Mouse (Mus musculus): ENCODE measurements around the gene Dnajc10.

Gene Dnajc10

GRCm38 (mm10) chr2:80340537-80340936 is 25.3 kb downstream of the Dnajc10 start:
- no peak for DNase-seq (ENCODE audit: extremely low spot score)

DNA sequence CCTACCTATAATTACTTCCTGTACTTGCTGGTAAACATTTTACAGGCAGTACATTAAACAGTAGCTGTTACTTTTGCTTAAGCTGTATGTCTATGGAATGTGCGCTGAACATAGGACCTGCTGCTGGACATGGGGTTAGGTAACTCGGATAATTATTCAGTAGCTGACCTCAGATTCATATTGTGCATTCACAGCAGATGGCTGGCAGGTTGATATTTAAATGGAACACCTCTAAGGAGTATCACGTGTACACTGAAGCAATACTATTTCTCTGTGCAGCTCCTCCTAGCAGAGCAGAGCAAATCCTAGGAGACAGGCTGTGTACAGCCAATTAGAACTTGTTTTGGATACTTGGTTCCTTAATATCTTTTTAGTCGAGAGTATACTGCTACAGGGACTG is 39.3 kb downstream of the Dnajc10 start:
- no peak for DNase-seq (ENCODE audit: extremely low spot score)

DNA sequence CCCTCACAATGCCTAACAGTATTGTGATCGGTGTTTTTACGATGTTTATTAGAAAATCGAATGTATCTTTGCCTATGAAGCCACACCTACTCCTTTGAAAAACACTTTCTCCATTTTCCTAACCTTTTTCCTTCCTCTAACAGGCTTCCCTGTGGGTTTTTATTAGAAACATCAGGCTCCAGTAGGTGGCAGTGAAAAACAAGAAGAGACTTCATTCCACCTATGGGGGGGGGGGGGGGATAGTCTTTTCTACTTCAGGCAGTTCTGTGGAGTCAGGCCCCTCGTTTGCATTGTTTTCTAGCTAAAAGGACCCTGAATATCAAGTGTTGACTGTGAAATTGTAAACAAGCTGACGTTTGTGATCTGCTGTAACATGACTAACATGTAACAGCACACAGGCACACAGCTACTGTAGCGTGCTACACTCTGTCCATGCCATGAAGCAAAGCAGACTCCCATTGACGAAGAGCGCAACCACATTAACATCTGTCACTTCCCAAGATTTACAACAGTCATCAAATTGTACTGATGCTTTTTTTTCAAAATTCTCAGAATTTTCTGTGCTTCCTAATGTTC is 41.5 kb downstream of the Dnajc10 start:
- DNase-seq (ENCODE audit: extremely low spot score): peak; percentile 46

DNA sequence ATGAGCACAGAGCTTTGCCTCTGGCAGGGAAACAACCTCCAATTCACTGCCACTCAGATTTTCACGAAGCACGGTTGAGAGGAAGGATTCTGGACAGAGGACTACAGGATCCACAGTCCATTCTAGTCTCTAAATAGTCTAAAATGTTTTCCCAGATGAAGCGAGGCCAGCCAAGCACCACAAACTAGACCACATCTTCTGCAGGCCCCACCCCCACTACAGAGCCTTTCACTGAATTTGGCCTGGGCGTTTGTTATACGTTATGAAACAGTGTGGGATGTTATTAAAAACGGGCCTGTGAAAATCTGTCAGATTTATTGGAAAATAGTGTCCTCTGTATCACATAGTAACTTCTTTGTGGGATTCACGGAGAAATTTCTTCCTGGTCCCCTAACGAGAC is 56.2 kb downstream of the Dnajc10 start:
- DNase-seq (ENCODE audit: extremely low spot score): no peak

DNA sequence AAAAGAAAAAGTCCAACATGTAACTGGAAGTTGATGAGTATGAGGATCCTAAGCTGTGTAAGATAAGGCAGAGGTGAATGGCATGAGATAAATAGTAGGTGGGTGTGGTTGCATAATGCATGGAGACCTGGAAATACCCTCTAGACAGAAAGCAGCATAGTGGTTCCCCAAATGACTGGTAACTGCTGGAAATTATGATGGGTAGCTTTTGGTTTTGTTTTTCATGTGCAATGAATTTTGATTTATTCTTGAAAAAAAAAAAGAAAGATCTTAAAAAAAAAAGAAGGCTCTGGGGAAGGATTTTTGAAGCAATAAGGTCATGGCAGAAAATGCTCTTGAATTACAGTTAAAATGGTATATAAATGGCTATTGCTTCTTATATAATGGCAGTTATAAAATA is 59.6 kb downstream of the Dnajc10 start:
- DNase-seq (ENCODE audit: extremely low spot score): no peak

GRCm38 (mm10) chr2:80379848-80380247 is 64.6 kb downstream of the Dnajc10 start:
- no peak for DNase-seq (ENCODE audit: extremely low spot score)

- DNase-seq (ENCODE audit: extremely low spot score): no peak
Measured at GRCm38 (mm10) chr2:80384447-80384846, 69.2 kb downstream of the Dnajc10 start.

GRCm38 (mm10) chr2:80386255-80386654 is 71.0 kb downstream of the Dnajc10 start:
- DNase-seq (ENCODE audit: extremely low spot score): no peak

GRCm38 (mm10) chr2:80387668-80388067 is 72.4 kb downstream of the Dnajc10 start:
- DNase-seq (ENCODE audit: extremely low spot score): no peak

DNA sequence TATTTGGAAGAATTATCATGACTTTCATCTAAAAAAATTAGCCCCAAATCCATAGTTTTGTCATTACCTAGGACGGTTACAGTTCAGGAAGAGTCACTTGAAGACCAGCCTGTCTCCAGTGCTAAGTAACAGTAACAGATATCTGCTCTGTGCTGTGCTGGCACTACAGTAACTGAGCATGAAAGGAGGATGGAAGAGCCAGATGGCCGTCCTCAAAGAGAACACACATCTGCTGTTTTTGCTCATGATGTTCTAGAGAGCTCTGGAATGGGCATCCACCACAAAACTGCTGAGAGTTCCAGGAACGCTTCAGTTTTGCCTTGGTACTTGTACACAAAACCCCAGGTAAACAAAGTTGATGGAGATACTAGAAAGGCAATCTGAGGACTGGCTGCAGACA is 73.1 kb downstream of the Dnajc10 start:
- DNase-seq (ENCODE audit: extremely low spot score): no peak

GRCm38 (mm10) chr2:80396057-80396456 is 80.8 kb downstream of the Dnajc10 start:
- peak; percentile 9 for DNase-seq (ENCODE audit: extremely low spot score)

GRCm38 (mm10) chr2:80396864-80397263 is 81.6 kb downstream of the Dnajc10 start:
- no peak for DNase-seq (ENCODE audit: extremely low spot score)

DNA sequence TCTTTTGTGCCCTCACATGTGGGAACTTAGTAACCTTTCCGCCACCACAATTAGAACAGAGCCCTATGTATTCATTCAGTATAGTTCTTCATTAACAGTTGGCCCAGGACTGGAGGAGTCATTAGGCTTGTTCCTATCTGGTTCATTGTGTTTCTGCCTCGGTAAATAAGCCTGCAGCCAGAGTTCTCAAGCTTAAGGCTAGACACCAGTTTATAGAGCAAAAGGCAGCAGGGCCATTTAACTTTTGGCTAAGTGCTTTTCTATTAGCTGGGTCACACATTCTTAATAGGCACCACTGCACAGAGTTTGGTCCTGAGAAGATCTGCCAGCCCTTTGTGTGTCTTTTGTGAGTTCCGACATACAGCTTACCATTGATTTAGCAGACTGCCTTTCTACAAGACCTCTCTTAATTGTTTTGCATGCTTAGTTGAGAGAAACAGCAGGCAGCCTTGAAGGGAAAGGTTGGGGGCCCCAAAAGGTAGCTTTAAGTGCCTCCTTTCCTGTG is 83.4 kb downstream of the Dnajc10 start:
- peak; percentile 61 for DNase-seq (ENCODE audit: extremely low spot score)
